Mouse (Mus musculus) mouse trophoblast stem cell (cell line): ENCODE measurements around the gene Ttll9.

Experiments used
- in situ Hi-C, 2 experiments: fragments of 300-500 bp; cut with MseI, MboI; formaldehyde crosslinking; loops; 2 replicates in 1 of 2; 3 replicates in 1 of 2; pipeline ENCODE4 v1.15.1; 2025

Ttll9 gene

GRCm38 (mm10) chr2:152941776-152942175 lies 20.5 kb upstream of the Ttll9 start:
- in situ Hi-C loops: no loop called here

- in situ Hi-C loops: no loop called here
Measured at GRCm38 (mm10) chr2:152942898-152943515, 19.3 kb upstream of the Ttll9 start.

DNA sequence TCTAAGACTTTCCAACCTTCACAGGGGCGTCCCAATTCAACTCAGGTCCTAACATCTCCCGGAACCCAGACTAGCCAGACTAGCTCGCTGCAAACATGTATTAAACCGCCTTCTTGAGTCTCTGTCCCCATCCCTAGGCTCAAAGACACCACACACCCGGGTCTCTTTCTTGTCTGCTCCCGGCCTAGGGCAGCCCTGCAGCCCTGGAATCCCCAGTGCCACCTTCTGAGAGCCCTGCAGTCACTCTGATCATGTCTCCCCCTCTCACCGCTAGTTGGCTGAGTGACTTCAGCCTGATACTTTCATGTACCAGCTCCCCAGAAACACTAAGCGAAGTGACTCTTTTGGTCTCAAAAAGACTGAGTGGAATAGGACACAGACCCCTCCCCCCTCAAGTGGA lies 18.7 kb upstream of the Ttll9 start:
- in situ Hi-C loops: no loop called here

- in situ Hi-C loops: no loop called here
Measured at GRCm38 (mm10) chr2:152944013-152944412, 18.3 kb upstream of the Ttll9 start.

- in situ Hi-C loops: no loop called here
Measured at GRCm38 (mm10) chr2:152947098-152947497, 15.2 kb upstream of the Ttll9 start.

GRCm38 (mm10) chr2:152948438-152949020 lies 13.8 kb upstream of the Ttll9 start:
- in situ Hi-C loops: no loop called here

GRCm38 (mm10) chr2:152950358-152951064 lies 11.8 kb upstream of the Ttll9 start:
- in situ Hi-C loops: no loop called here

DNA sequence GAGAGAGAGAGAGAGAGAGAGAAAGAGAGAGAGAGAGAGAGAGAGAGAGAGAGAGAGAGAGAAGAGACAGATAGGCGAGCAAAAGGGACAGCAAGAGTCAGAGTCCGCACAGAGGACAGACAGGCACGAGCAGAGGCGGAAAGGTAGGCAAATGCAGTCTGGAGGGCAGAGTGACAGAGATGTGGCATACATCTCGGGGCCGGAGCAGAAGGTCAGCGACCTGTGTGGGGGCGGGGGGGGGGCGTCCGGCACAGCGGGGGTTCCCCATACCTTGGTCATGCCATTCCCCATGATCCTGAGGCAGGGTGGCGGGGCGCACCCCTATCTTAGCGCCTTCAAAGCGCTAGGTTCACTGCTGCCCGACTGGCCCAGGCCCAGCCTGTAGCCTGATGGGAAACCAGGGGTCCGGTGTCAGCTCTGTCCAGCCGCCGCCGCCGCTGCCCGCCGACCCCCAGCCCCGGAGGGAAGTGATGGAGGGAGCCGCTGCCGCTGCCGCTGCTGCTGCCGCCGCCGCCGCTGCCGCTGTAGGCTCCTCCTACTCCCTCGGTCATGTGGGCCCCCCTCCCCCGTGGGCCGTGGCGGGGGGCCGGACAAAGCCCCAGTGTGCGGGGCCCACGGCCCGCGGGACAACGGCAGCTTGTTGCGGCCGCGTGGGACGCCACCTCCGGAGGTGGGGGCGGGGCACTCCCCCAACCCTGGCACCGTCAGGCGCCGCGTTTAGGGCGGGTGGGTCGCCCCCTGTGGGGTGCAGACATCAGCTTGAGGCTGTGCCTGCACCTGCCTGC lies 11.0 kb upstream of the Ttll9 start, which contains the start of gene Dusp15:
Dusp15 (minus strand) TSS at position 634 of the 785 bp plus-strand sequence.
- in situ Hi-C loops: no loop called here

GRCm38 (mm10) chr2:152951850-152952720 lies 10.2 kb upstream of the Ttll9 start:
- in situ Hi-C loops: no loop called here

- in situ Hi-C loops: no loop called here
Measured at GRCm38 (mm10) chr2:152958116-152958515, 4.2 kb upstream of the Ttll9 start.

- in situ Hi-C loops: no loop called here
Measured at GRCm38 (mm10) chr2:152965555-152965954, 3.3 kb downstream of the Ttll9 start.

- in situ Hi-C loops: no loop called here
Measured at GRCm38 (mm10) chr2:152976991-152977390, 14.7 kb downstream of the Ttll9 start.

- in situ Hi-C loops: no loop called here
Measured at GRCm38 (mm10) chr2:152985582-152985981, 23.3 kb downstream of the Ttll9 start.

- in situ Hi-C loops: no loop called here
Measured at GRCm38 (mm10) chr2:152991529-152991928, 29.2 kb downstream of the Ttll9 start.

- in situ Hi-C loops: no loop called here
Measured at GRCm38 (mm10) chr2:152997046-152997445, 34.8 kb downstream of the Ttll9 start.

DNA sequence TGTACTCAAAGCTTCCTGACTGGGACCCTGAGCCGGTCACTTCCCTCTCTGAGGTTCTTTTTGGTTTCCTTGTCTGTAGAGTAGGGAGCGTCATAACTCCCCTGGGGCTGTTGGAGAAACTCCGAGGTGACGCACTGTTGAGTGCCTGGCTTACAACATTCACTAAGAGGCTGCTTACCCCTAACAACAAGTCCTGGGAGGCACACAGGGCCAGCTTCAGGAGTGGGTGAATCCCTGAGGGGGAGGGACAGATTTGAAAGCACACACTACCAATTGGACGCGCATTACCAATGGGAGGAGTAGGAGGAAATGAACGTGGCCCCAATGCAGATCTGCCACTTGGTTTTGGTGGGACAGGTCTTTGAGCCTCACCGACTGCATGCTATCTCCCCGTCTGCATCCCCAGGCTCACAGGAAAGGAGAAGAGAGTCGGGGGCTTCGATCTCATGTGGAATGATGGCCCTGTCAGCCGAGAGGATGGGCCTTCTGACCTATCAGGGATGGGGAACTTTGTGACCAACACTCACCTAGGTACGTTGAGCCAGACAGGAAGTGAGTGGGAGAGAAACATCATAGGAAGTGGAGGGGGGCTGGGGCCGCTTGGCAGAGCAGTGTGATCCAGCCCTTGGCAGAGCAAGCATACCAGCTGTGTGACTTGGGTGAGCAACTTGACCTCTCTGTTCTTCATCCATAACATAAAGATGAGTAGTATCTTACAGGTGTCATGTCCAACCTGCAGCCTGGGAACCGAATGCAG lies 40.4 kb downstream of the Ttll9 start:
- in situ Hi-C loops: no loop called here

DNA sequence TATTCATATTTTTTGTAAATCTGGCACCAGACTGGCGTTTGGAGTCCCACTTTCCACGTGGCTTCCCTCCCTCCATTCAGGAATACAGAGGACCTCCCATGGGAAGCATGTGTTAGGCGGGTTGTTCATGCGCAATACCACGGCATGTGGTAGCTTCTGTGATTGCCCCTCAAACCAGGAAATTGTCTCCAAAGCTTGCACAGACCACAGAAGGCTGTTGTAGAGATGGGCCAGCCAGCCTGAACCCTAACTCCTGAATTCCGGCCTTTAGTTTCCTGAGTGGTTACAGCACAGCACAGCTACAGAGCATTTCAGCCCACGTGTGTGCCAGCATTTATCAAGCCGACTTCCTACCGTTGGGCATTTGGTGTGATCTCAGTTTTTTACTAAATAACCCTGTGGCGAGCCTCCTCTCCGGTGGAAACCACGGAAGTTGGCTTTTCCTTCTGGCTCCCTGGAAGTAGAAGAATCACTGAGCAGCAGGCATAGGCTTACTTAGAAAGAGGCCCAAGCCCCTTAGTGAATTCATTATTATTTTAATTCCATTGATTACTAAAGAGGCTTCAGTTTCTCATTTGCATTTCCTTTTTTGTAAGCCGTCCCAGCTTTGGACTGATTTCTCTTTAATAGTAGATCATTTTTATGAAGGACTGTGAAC lies 41.5 kb downstream of the Ttll9 start:
- in situ Hi-C loops: no loop called here

DNA sequence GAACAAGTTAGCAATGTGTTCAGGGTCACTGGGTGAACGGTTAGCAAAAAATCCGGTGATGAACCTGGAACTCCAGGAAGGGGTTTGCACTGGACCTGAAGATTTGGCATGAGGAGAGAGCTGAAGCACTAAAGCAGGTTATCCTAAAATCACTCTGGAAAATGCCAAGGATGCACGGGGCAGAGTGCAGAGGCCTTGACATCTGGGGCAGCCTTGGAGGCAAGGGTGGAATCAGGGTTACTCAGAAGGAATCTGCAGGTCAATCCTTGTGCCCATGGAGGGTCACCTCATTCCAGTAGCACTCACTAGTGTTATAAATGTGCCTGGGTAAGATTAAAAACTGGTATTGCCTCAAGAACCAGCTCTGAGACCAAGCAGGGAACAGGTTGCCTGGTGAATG lies 43.7 kb downstream of the Ttll9 start:
- in situ Hi-C loops: no loop called here

DNA sequence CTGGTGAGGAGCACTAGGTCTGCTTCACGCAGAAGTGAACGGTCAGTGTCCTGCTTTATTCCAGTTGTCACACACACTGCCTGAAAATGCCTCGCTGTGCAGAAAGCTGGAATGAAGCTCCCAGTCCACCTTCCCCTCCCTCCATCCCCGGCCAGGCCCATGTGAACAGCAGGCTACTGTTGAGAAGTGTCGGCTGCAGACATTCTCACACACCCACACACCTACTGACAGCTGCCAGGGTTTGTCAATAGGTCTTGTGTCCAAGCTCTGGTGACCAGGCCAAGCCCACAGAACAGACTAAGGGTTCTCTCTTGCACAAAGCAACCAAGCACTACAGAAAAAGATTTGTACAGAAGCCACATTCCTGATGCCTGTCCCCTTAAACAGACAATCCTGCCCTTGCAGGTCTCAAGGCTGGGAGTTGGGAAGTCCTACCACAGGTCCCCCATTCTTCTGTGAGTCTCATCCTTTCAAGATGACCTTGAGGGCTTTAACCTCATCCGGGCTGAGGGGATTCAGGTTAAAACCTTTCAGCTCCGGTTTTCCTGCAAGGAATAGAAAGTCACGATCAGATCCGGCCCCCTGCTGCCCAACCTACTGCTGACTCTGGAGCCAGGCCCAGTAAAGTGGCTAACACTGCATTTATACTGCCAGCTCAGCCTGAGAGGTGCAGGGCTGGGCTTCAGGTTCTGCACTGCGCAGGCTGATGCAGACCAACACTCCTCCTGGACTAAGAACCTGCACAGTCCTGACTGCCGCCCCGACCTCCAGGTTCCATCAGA lies 47.1 kb downstream of the Ttll9 start:
- in situ Hi-C loops: no loop called here
